Comparison of ENCODE assay signal across 17 mouse cellular contexts in genomic region chr17:71874795-71875194, GRCm38 (mm10).
"Had no signal": no experiment of that assay in that cellular context is flagged by ENCODE, and none has a peak within 500 bp of the region (broad histone marks: within the 10 kb centered on the region; RNA-seq: fewer than 3 reads in every experiment).

No protein-coding gene starts in this region.

- H3K9me3 ChIP-seq: hindbrain, embryonic 10.5 days; hindbrain, embryonic 12.5 days; intestine, embryonic 15.5 days; limb, embryonic 10.5 days; limb, embryonic 12.5 days; liver, embryonic 13.5 days; liver, embryonic 15.5 days had no signal

- H3K36me3 ChIP-seq: hindbrain, embryonic 10.5 days; hindbrain, embryonic 12.5 days; intestine, embryonic 15.5 days; limb, embryonic 10.5 days; limb, embryonic 12.5 days; liver, embryonic 13.5 days; liver, embryonic 15.5 days had no signal

- ATAC-seq: forebrain, embryonic 16.5 days; hindbrain, embryonic 16.5 days; inflammation-experienced regulatory T-cells, adult 6 months; intestine, embryonic 15.5 days; intestine, postnatal 0 days had no signal

- H3K9ac ChIP-seq: hindbrain, embryonic 12.5 days; hindbrain, embryonic 14.5 days; intestine, embryonic 15.5 days; limb, embryonic 12.5 days; liver, embryonic 13.5 days; liver, embryonic 15.5 days had no signal

- H3K4me2 ChIP-seq: hindbrain, embryonic 12.5 days; hindbrain, embryonic 14.5 days; intestine, embryonic 15.5 days; limb, embryonic 12.5 days; liver, embryonic 11.5 days; liver, embryonic 13.5 days; liver, embryonic 15.5 days had no signal

- H3K4me1 ChIP-seq: hindbrain, embryonic 12.5 days; limb, embryonic 12.5 days; liver, embryonic 13.5 days; liver, embryonic 15.5 days had no signal

- DNase-seq: gastrocnemius, postnatal 25 days had no signal

- H3K4me3 ChIP-seq: gastrocnemius, adult 2 months; hindbrain, embryonic 10.5 days; hindbrain, embryonic 12.5 days; intestine, embryonic 15.5 days; layer of hippocampus, adult 2 months; left cerebral cortex, adult 2 months; limb, embryonic 10.5 days; limb, embryonic 12.5 days; liver, embryonic 13.5 days; liver, embryonic 15.5 days had no signal

- H3K27me3 ChIP-seq: hindbrain, embryonic 12.5 days had no signal

- H3K27ac ChIP-seq: gastrocnemius, adult 2 months; hindbrain, embryonic 10.5 days; hindbrain, embryonic 12.5 days; hindbrain, embryonic 14.5 days; intestine, embryonic 15.5 days; layer of hippocampus, adult 2 months; left cerebral cortex, adult 2 months; limb, embryonic 10.5 days; limb, embryonic 12.5 days; liver, embryonic 13.5 days; liver, embryonic 15.5 days had no signal
